Mouse (Mus musculus): ENCODE results near the gene E2f6. TPM values are rescaled to one million over a fixed set of nuclear protein-coding genes. Genes with fewer than 3 reads are reported as not detected.

The E2f6 gene
- polyA plus RNA-seq, 1 experiment from 2014 or later = 39.8 TPM

- Histone ChIP-seq H3K27me3 (replicated peaks) (peaks cover 24% of the 10 kb centered on the region), H3K27ac (no peak overlapping the region), H3K9me3 (replicated peaks) (no peaks in the 10 kb centered on the region), H3K4me2 (no peak overlapping the region), H3K9ac (no peak overlapping the region), H3K4me3 (no peak overlapping the region), H3K36me3 (no peaks in the 10 kb centered on the region), H3K4me1 (peaks cover 34% of the 10 kb centered on the region)
- no peak for ATAC-seq
- 21% methylated on average over 1 of the region's 1 CpGs for WGBS (ENCODE audit: insufficient replicate concordance)
Observed at GRCm38 (mm10) chr12:16879369-16879768, 68.6 kb downstream of the E2f6 start.

- H3K4me2 ChIP-seq = no peak overlapping the region
- no peak overlapping the region for H3K27ac ChIP-seq
- H3K9me3 ChIP-seq (replicated peaks) = no peaks in the 10 kb centered on the region
- H3K4me3 ChIP-seq = no peak overlapping the region
- no peak for ATAC-seq
- WGBS (ENCODE audit: insufficient replicate concordance) = 60% methylated on average over 4 of the region's 4 CpGs
- H3K9ac ChIP-seq = no peak overlapping the region
- H3K27me3 ChIP-seq (replicated peaks) = peaks cover 19% of the 10 kb centered on the region
- H3K4me1 ChIP-seq = peaks cover 28% of the 10 kb centered on the region; the same call in 1 of the 2 replicates
- no peaks in the 10 kb centered on the region for H3K36me3 ChIP-seq
Observed at GRCm38 (mm10) chr12:16880077-16880476, 69.3 kb downstream of the E2f6 start.

GRCm38 (mm10) chr12:16882442-16882841 lies 71.7 kb downstream of the E2f6 start:
- no peak for ATAC-seq
- WGBS (ENCODE audit: insufficient replicate concordance) = 59% methylated on average over 3 of the region's 3 CpGs
- Histone ChIP-seq H3K9me3 (replicated peaks) (no peaks in the 10 kb centered on the region), H3K4me1 (0 out of 2 replicates have a peak, but pooled peaks cover 11% of the 10 kb centered on the region), H3K4me3 (no peak overlapping the region), H3K4me2 (no peak overlapping the region), H3K36me3 (no peaks in the 10 kb centered on the region), H3K9ac (no peak overlapping the region), H3K27ac (no peak overlapping the region), H3K27me3 (replicated peaks) (peaks cover 13% of the 10 kb centered on the region; the same call in 1 of the 2 replicates)

DNA sequence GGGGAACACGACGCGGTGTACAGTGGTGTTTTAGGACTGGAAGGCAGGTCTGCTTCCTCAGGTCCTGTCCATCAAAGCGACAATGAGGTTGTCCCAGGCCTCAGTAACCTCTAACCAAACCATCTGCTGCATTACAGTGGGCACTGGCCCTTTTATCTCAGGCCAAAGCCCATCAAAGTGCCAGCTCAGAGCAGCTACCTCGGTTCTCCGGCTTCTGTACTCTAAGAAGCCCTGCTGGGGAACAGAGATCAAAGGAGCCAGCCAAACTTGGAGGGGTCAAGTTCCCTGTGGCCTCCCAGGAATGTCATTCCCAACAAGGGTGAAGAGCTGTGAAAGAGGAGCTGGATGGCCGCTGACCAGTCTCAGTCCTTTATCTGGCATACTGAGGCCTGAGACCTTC lies 72.3 kb downstream of the E2f6 start:
- no peak overlapping the region for H3K9ac ChIP-seq
- WGBS (ENCODE audit: insufficient replicate concordance) = 57% methylated on average over 7 of the region's 7 CpGs
- H3K4me2 ChIP-seq = no peak overlapping the region
- no peak for ATAC-seq
- peaks cover 13% of the 10 kb centered on the region; the same call in 1 of the 2 replicates for H3K27me3 ChIP-seq (replicated peaks)
- 0 out of 2 replicates have a peak, but pooled peaks cover 7% of the 10 kb centered on the region for H3K4me1 ChIP-seq
- H3K27ac ChIP-seq = no peak overlapping the region
- H3K4me3 ChIP-seq = no peak overlapping the region
- no peaks in the 10 kb centered on the region for H3K36me3 ChIP-seq
- no peaks in the 10 kb centered on the region for H3K9me3 ChIP-seq (replicated peaks)

- WGBS (ENCODE audit: insufficient replicate concordance) = 65% methylated on average over 4 of the region's 4 CpGs
- H3K4me3 ChIP-seq = no peak overlapping the region
Observed at GRCm38 (mm10) chr12:16884534-16884933, 73.8 kb downstream of the E2f6 start.

DNA sequence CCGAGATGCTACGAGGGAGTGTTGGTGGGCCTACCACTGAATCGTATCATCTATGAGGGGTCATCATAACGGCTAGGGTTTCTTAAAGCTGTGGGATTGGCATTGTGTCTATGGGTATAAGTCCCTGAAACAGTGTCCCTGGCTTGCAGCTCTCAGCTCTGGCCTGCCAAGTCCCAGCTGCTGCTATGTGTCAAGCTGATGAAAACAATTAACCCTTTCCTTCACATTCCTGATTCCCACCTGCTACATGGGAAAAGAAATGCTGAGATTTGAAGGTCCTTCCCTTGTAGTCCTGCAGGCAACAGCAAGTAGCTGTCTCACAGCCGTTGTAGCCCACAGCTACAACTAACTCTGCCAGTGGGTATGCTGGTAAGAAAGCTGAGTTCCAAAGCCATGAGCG lies 75.6 kb downstream of the E2f6 start:
- no peak for ATAC-seq
- H3K4me3 ChIP-seq = no peak overlapping the region
- H3K4me1 ChIP-seq = no peaks in the 10 kb centered on the region
- H3K27me3 ChIP-seq (replicated peaks) = peaks cover 16% of the 10 kb centered on the region; the same call in 1 of the 2 replicates
- no peak overlapping the region for H3K4me2 ChIP-seq
- H3K36me3 ChIP-seq = no peaks in the 10 kb centered on the region
- no peaks in the 10 kb centered on the region for H3K9me3 ChIP-seq (replicated peaks)
- H3K9ac ChIP-seq = no peak overlapping the region
- WGBS (ENCODE audit: insufficient replicate concordance) = 64% methylated on average over 6 of the region's 6 CpGs
- no peak overlapping the region for H3K27ac ChIP-seq

More at GRCm38 (mm10) chr12:16884534-16884933, 73.8 kb downstream of the E2f6 start:
- no peak overlapping the region for H3K27ac ChIP-seq
- H3K9ac ChIP-seq = no peak overlapping the region
- H3K4me1 ChIP-seq = 0 out of 2 replicates have a peak, but pooled peaks cover 5% of the 10 kb centered on the region
- H3K27me3 ChIP-seq (replicated peaks) = peaks cover 15% of the 10 kb centered on the region; the same call in 1 of the 2 replicates
- H3K4me2 ChIP-seq = no peak overlapping the region
- no peak for ATAC-seq
- no peaks in the 10 kb centered on the region for H3K36me3 ChIP-seq
- no peaks in the 10 kb centered on the region for H3K9me3 ChIP-seq (replicated peaks)

Small RNA genes within 50 kb of the gene (microRNA-seq; reads per million reads assigned to microRNA genes)
- not detected for gene Gm44305

Other genes starting within 250 kb of the E2f6 start
- 6.8 and 6.9 TPM in 2 replicates for gene Lpin1, start 200.0 kb upstream of the E2f6 start, polyA plus RNA-seq (2016; fragmentation: Nextera tagmentation; extraction: Ambion mirVana)
- not detected in 2 replicates for gene Ntsr2, start 157.6 kb upstream of the E2f6 start, polyA plus RNA-seq (2016; fragmentation: Nextera tagmentation; extraction: Ambion mirVana)
- 1.7 and 1.9 TPM in 2 replicates for gene Greb1, start 10.1 kb upstream of the E2f6 start, polyA plus RNA-seq (2016; fragmentation: Nextera tagmentation; extraction: Ambion mirVana)
- gene Rock2, start 83.9 kb downstream of the E2f6 start, polyA plus RNA-seq (2016; fragmentation: Nextera tagmentation; extraction: Ambion mirVana) = 14.3 and 14.4 TPM in 2 replicates
- gene Pqlc3, start 189.4 kb downstream of the E2f6 start, polyA plus RNA-seq (2016; fragmentation: Nextera tagmentation; extraction: Ambion mirVana) = 5.1 and 5.6 TPM in 2 replicates
- gene 2410004P03Rik, start 200.8 kb downstream of the E2f6 start, polyA plus RNA-seq (2016; fragmentation: Nextera tagmentation; extraction: Ambion mirVana) = 0.08 TPM in 1 of 2 replicates, not detected in the other